Mouse (Mus musculus): ENCODE results near the gene Defb33.

The Defb33 gene

GRCm38 (mm10) chr8:20892369-20892768 is at the start of gene Defb33:
Gene Defb33, plus strand, starts transcription at chr8:20892669.
- DNase-seq (ENCODE audit: low spot score in 2 of 2): no peak

- DNase-seq (ENCODE audit: low spot score in 2 of 2): no peak
These were observed 17.9 kb upstream of the Defb33 start for GRCm38 (mm10) chr8:20874608-20875007.

- DNase-seq (ENCODE audit: low spot score in 2 of 2): no peak
These were observed 10.1 kb downstream of the Defb33 start, which contains the start of gene Gm15056 for GRCm38 (mm10) chr8:20902527-20902926. Gene Gm15056, minus strand, starts transcription at chr8:20902627.

GRCm38 (mm10) chr8:20907119-20907518 is 14.7 kb downstream of the Defb33 start:
- DNase-seq (ENCODE audit: low spot score in 2 of 2): no peak

DNA sequence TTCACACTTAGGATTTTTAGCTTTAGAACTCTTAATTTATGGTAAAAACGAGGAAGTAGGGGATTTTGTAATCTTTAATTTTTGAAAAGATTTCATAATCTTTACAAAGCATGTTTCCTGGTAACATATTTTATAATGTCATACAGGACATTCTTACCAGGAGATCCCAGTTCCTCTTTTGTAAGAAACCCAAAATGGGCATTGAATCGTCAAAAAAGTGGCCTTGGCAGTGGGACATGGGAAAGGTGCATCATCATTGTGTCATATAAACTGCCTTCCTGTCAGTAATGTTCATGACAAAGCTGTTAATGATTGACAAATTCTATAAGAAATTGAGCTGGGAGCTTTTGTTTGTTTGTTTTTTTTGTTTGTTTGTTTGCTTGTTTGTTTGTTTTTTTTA is 15.8 kb downstream of the Defb33 start:
- DNase-seq (ENCODE audit: low spot score in 2 of 2): no peak

- DNase-seq (ENCODE audit: low spot score in 2 of 2): no peak
These were observed 19.8 kb downstream of the Defb33 start for GRCm38 (mm10) chr8:20912288-20912687.

GRCm38 (mm10) chr8:20921971-20922370 is 29.5 kb downstream of the Defb33 start, which contains the start of gene Gm6040:
Gene Gm6040, minus strand, starts transcription at chr8:20922071.
- DNase-seq (ENCODE audit: low spot score in 2 of 2): no peak

DNA sequence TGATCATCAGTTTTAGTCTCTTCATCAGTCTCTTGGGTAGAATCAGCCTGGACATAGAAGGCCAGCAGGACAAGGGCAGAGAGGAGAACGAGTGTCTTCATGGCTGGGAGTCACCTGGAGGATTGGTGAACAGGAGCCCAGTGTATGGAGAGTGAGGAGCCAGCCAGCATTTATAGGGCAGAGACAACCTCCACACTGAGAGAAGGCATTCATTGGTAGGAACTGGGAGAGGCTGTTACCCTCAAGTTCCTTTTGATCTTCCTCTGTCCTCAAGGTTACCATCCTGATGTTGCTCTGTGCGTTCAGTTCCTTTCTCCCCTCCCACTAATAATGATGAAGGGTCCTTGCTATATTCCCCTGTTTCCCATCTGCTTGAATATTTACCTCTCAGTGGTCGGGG is 52.1 kb downstream of the Defb33 start, which contains the start of gene AY761185:
TSS of gene AY761185 (minus strand) at position 101 of the 400 bp plus-strand sequence.
- no peak for DNase-seq (ENCODE audit: low spot score in 2 of 2)

All from right cerebral cortex, postnatal 10 days (tissue).